Mouse (Mus musculus): ENCODE measurements around the gene Smg5. TPM values are rescaled to one million over a fixed set of nuclear protein-coding genes. Genes with fewer than 3 reads are reported as not detected.
"Not testable (repeated sequence)": the region's sequence is repeated elsewhere in the genome, so short reads cannot be mapped to it uniquely, and the experiment has no call there.

The Smg5 gene
- polyA plus RNA-seq, 1 experiment from 2014 or later: 33.3 TPM

DNA sequence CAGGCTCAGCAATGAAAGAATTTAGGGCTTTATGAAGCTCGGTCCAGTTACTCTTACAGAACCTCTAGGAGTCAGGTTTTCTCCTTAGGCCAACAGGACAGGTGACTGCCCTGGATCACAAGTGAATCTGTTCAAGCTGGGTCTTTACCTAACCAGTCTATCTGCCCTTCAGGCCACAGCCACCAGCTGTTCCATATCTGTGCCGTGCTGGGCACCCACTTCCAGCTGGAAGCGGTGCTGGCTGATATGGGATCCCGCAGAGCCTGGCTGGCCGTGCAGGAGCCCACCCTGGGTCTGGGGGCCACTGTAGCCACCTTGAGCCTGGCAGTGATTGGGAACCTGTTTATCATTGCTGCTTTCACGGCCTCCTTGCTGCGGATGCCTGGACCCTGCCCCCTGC, 31.5 kb downstream of the Smg5 start:
- WGBS: 52% methylated on average over 3 of the region's 7 CpGs
- not testable (repeated sequence) for H3K4me3 ChIP-seq (ENCODE audit: low read depth, low read length); H3K36me3 ChIP-seq (replicated peaks; ENCODE audit: control insufficient read depth, insufficient read depth, low read depth, low read length); H3K9ac ChIP-seq (replicated peaks; ENCODE audit: low read length); DNase-seq (ENCODE audit: low spot score); H3K4me1 ChIP-seq (ENCODE audit: control insufficient read depth, insufficient read depth, low read length); H3K4me2 ChIP-seq (ENCODE audit: low read depth, low read length); H3K27ac ChIP-seq (replicated peaks; ENCODE audit: low read depth, low read length); H3K9me3 ChIP-seq (replicated peaks; ENCODE audit: control insufficient read depth, low read length)
- peaks cover 18% of the 10 kb centered on the region for H3K27me3 ChIP-seq (ENCODE audit: control insufficient read depth, insufficient read depth, low read length)
- 0 out of 2 replicates have a peak, but pooled peaks have one; percentile 27 for ATAC-seq (replicated peaks; ENCODE audit: insufficient number of reproducible peaks, low FRiP score, low TSS enrichment, low read depth)

DNA sequence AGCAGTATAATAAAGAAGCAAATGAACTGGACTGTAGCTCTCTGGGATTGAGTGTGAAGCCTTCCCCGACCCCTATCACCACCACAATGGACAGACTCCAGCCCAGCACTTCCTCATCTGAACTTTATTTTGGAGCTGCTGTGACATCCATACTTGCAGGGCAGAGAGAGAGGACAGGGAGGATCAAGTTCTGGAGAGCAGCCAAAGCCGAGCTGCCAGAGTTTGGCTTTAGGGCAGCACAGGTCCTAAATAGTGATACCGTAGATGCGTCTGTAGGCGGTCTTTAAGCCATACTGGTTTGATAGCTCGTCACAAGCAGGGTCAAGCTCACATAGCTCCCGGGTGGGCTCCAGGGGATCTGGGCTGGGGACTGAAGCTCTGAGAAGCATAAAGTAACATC, 32.5 kb downstream of the Smg5 start:
- not testable (repeated sequence) for H3K4me2 ChIP-seq (ENCODE audit: low read depth, low read length); H3K27ac ChIP-seq (replicated peaks; ENCODE audit: low read depth, low read length); H3K4me3 ChIP-seq (ENCODE audit: low read depth, low read length); H3K9ac ChIP-seq (replicated peaks; ENCODE audit: low read length); H3K4me1 ChIP-seq (ENCODE audit: control insufficient read depth, insufficient read depth, low read length); H3K9me3 ChIP-seq (replicated peaks; ENCODE audit: control insufficient read depth, low read length); ATAC-seq (replicated peaks; ENCODE audit: insufficient number of reproducible peaks, low FRiP score, low TSS enrichment, low read depth); DNase-seq (ENCODE audit: low spot score); H3K36me3 ChIP-seq (replicated peaks; ENCODE audit: control insufficient read depth, insufficient read depth, low read depth, low read length)
- H3K27me3 ChIP-seq (ENCODE audit: control insufficient read depth, insufficient read depth, low read length): peaks cover 18% of the 10 kb centered on the region
- WGBS: 86% methylated on average over 7 of the region's 7 CpGs

DNA sequence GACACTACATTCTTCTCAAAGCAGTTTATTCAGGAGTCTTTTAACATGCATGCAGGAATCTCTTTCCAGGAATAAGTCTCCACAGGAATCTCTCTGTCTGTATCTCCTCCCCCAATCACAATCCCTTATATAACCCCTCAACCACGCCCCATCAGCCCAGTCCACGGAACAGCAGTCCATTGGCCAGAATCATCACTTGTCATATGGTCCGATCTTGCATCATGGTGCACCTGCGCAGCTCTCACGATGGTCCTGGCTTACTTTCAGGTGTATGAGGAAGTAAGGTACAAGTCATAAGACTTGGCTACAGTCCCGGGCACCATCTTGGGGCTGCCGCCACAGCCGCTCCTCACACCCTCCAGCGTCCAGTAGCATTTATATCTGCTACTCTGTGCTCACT, 36.6 kb downstream of the Smg5 start, which contains the start of gene Bglap3:
Gene Bglap3, minus strand, starts transcription at position 101 of the 400 bp plus-strand sequence.
- 93% methylated on average over 9 of the region's 9 CpGs for WGBS
- H3K4me3 ChIP-seq (ENCODE audit: low read depth, low read length); H3K4me2 ChIP-seq (ENCODE audit: low read depth, low read length); H3K9me3 ChIP-seq (replicated peaks; ENCODE audit: control insufficient read depth, low read length); H3K27ac ChIP-seq (replicated peaks; ENCODE audit: low read depth, low read length); ATAC-seq (replicated peaks; ENCODE audit: insufficient number of reproducible peaks, low FRiP score, low TSS enrichment, low read depth); H3K9ac ChIP-seq (replicated peaks; ENCODE audit: low read length); H3K4me1 ChIP-seq (ENCODE audit: control insufficient read depth, insufficient read depth, low read length); H3K36me3 ChIP-seq (replicated peaks; ENCODE audit: control insufficient read depth, insufficient read depth, low read depth, low read length); H3K27me3 ChIP-seq (ENCODE audit: control insufficient read depth, insufficient read depth, low read length); DNase-seq (ENCODE audit: low spot score): not testable (repeated sequence)

DNA sequence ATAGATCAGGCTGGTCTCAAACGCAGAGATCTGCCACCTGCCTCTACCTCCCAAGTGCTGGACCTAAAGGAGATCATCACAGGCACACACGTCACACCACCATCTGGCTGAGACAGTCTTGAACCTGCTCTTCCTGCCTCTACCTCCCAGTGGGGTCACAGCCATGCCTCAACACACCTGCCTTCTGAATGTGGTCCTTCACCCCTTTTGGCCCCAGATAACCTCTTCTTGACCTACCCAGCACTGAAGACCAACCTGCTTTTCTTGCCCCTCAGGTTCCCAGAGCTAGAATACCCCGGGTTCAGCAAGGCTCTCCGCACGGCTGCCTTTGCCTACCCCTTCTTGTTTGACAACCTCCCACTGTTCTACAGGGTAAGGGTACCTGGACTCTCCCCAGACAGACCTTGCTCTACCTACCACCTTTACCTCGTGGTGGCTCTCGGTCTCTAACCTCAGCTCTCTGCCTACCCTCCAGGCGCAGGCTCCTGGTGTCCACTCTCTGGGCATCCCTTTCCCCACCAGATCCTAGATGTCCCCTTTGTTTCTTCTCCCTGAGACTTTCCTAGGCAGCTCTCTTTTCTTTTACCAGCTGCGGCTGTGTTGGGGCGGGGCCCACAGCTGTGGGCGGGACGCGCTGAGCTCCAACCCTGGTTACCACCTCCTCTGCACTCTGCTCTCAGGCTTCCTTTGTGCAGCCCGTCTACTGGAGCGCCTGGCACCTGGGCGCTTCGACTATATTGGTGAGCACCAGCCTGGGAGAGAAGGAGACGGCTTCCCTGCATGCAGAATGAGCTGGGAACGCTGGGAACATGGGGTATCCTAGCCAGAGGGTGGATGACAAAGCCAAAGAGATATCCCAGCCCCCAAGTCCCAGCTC, 39.9 kb downstream of the Smg5 start:
- DNase-seq (ENCODE audit: low spot score): peak; percentile 74
- WGBS: 12% methylated on average over 17 of the region's 19 CpGs
- H3K27me3 ChIP-seq (ENCODE audit: control insufficient read depth, insufficient read depth, low read length); H3K36me3 ChIP-seq (replicated peaks; ENCODE audit: control insufficient read depth, insufficient read depth, low read depth, low read length); H3K27ac ChIP-seq (replicated peaks; ENCODE audit: low read depth, low read length); H3K4me1 ChIP-seq (ENCODE audit: control insufficient read depth, insufficient read depth, low read length); H3K9me3 ChIP-seq (replicated peaks; ENCODE audit: control insufficient read depth, low read length): not testable (repeated sequence)
- Histone ChIP-seq H3K9ac (replicated peaks; ENCODE audit: low read length) (peak overlapping the region; percentile 22; the same call in 1 of the 2 replicates), H3K4me3 (ENCODE audit: low read depth, low read length) (peak overlapping the region; percentile 5; the same call in 1 of the 2 replicates), H3K4me2 (ENCODE audit: low read depth, low read length) (peak overlapping the region; percentile 39)
- ATAC-seq (replicated peaks; ENCODE audit: insufficient number of reproducible peaks, low FRiP score, low TSS enrichment, low read depth): peak; percentile 87

DNA sequence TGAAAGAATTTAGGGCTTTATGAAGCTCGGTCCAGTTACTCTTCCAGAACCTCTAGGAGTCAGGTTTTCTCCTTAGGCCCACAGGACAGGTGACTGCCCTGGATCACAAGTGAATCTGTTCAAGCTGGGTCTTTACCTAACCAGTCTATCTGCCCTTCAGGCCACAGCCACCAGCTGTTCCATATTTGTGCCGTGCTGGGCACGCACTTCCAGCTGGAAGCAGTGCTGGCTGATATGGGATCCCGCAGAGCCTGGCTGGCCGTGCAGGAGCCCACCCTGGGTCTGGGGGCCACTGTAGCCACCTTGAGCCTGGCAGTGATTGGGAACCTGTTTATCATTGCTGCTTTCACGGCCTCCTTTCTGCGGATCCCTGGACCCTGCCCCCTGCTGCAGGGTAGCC, 40.6 kb downstream of the Smg5 start:
- not testable (repeated sequence) for H3K27ac ChIP-seq (replicated peaks; ENCODE audit: low read depth, low read length); ATAC-seq (replicated peaks; ENCODE audit: insufficient number of reproducible peaks, low FRiP score, low TSS enrichment, low read depth); H3K36me3 ChIP-seq (replicated peaks; ENCODE audit: control insufficient read depth, insufficient read depth, low read depth, low read length); H3K4me3 ChIP-seq (ENCODE audit: low read depth, low read length); H3K9ac ChIP-seq (replicated peaks; ENCODE audit: low read length); H3K9me3 ChIP-seq (replicated peaks; ENCODE audit: control insufficient read depth, low read length); H3K27me3 ChIP-seq (ENCODE audit: control insufficient read depth, insufficient read depth, low read length); H3K4me1 ChIP-seq (ENCODE audit: control insufficient read depth, insufficient read depth, low read length)
- H3K4me2 ChIP-seq (ENCODE audit: low read depth, low read length): peak overlapping the region; percentile 39
- 11% methylated on average over 5 of the region's 7 CpGs for WGBS
- DNase-seq (ENCODE audit: low spot score): peak; percentile 40

DNA sequence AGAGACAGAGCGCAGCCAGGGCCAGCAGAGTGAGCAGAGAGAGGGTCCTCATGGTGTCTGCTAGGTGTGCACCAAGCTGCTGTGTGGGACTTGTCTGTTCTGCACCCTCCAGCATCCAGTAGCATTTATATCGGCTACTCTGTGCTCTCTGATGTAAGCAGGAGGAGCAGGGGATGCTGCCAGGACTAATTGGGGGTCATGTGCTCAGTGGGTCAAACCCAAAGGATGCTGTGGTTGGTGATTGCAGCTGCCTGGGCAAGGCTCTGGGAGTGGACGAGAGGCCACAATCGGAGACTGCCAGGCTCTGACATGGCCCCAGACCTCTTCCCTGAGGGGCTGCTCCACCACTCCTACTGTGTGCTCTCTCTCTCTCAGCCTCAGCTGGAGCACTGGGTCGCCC, 42.5 kb downstream of the Smg5 start, which contains the start of gene Bglap2:
Gene Bglap2, minus strand, starts transcription at position 101 of the 400 bp plus-strand sequence.
- not testable (repeated sequence) for H3K4me1 ChIP-seq (ENCODE audit: control insufficient read depth, insufficient read depth, low read length); ATAC-seq (replicated peaks; ENCODE audit: insufficient number of reproducible peaks, low FRiP score, low TSS enrichment, low read depth); H3K4me2 ChIP-seq (ENCODE audit: low read depth, low read length); H3K27me3 ChIP-seq (ENCODE audit: control insufficient read depth, insufficient read depth, low read length); H3K9ac ChIP-seq (replicated peaks; ENCODE audit: low read length); DNase-seq (ENCODE audit: low spot score); H3K36me3 ChIP-seq (replicated peaks; ENCODE audit: control insufficient read depth, insufficient read depth, low read depth, low read length); H3K4me3 ChIP-seq (ENCODE audit: low read depth, low read length); H3K9me3 ChIP-seq (replicated peaks; ENCODE audit: control insufficient read depth, low read length); H3K27ac ChIP-seq (replicated peaks; ENCODE audit: low read depth, low read length)
- 75% methylated on average over 4 of the region's 5 CpGs for WGBS

DNA sequence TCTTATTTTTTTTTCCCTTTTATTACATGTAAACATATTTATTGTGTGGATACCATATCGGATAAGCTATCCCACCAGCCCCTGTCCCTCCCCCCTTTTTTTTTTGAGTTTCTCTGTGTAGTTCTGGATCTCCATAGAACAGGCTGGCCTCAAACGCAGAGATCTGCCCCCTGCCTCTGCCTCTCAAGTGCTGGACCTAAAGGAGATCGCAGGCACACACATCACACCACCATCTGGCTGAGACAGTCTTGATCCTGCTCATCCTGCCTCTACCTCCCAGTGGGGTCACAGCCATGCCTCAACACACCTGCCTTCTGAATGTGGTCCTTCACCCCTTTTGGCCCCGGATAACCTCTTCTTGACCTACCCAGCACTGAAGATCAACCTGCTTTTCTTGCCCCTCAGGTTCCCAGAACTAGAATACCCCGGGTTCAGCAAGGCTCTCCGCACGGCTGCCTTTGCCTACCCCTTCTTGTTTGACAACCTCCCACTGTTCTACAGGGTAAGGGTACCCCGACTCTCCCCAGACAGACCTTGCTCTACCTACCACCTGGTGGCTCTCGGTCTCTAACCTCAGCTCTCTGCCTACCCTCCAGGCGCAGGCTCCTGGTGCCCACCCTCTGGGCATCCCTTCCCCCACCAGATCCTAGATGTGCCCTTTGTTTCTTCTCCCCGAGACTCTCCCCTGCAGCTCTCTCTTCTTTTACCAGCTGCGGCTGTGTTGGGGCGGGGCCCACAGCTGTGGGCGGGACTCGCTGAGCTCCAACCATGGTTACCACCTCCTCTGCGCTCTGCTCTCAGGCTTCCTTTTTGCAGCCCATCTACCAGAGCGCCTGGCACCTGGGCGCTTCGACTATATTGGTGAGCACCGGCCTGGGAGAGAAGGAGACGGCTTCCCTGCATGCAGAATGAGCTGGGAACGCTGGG, 45.6 kb downstream of the Smg5 start:
- WGBS: 10% methylated on average over 17 of the region's 22 CpGs
- H3K36me3 ChIP-seq (replicated peaks; ENCODE audit: control insufficient read depth, insufficient read depth, low read depth, low read length); H3K27ac ChIP-seq (replicated peaks; ENCODE audit: low read depth, low read length); H3K9me3 ChIP-seq (replicated peaks; ENCODE audit: control insufficient read depth, low read length); H3K4me3 ChIP-seq (ENCODE audit: low read depth, low read length); H3K4me1 ChIP-seq (ENCODE audit: control insufficient read depth, insufficient read depth, low read length); H3K27me3 ChIP-seq (ENCODE audit: control insufficient read depth, insufficient read depth, low read length): not testable (repeated sequence)
- ATAC-seq (replicated peaks; ENCODE audit: insufficient number of reproducible peaks, low FRiP score, low TSS enrichment, low read depth) (peak; percentile 67), DNase-seq (ENCODE audit: low spot score) (peak; percentile 74)
- 0 out of 2 replicates have a peak overlapping the region, but pooled peaks have one; percentile 37 for H3K9ac ChIP-seq (replicated peaks; ENCODE audit: low read length)
- peak overlapping the region; percentile 45 for H3K4me2 ChIP-seq (ENCODE audit: low read depth, low read length)
